Mouse (Mus musculus) thymus, postnatal 0 days (tissue): ENCODE data around the gene Ndufs6. TPM values are rescaled to one million over a fixed set of nuclear protein-coding genes. Genes with fewer than 3 reads are reported as not detected.

ENCODE experiments used
- DNase-seq: peaks from one replicate; pipeline ENCODE4 v3.0.0-alpha.2; 2015; ENCODE audit warnings: low spot score
- polyA plus RNA-seq: library from polyadenylated mRNA; unstranded; fragments of >200 nt; fragmentation: Nextera tagmentation; extraction: Ambion mirVana; gene quantifications from 2 replicates; pipeline ENCODE4 v1.2.1, GENCODE M21; 2015

The Ndufs6 gene
- 405 and 440 TPM in 2 replicates for polyA plus RNA-seq

- DNase-seq: peak; percentile 98
Measured at GRCm38 (mm10) chr13:73327827-73328698, at the start of gene Ndufs6, which contains the start of gene Mrpl36. Ndufs6 (minus strand) TSS chr13:73328542. Mrpl36 (plus strand) TSS chr13:73328513.

GRCm38 (mm10) chr13:73377637-73378036 lies 49.3 kb upstream of the Ndufs6 start:
- no peak for DNase-seq

GRCm38 (mm10) chr13:73374612-73375011 lies 46.3 kb upstream of the Ndufs6 start:
- DNase-seq: no peak

GRCm38 (mm10) chr13:73373367-73373766 lies 45.0 kb upstream of the Ndufs6 start:
- DNase-seq: no peak

- no peak for DNase-seq
Measured at GRCm38 (mm10) chr13:73357106-73357505, 28.8 kb upstream of the Ndufs6 start.

GRCm38 (mm10) chr13:73352491-73352890 lies 24.1 kb upstream of the Ndufs6 start:
- no peak for DNase-seq

GRCm38 (mm10) chr13:73351910-73352309 lies 23.6 kb upstream of the Ndufs6 start:
- DNase-seq: no peak

GRCm38 (mm10) chr13:73350741-73351140 lies 22.4 kb upstream of the Ndufs6 start:
- DNase-seq: no peak

GRCm38 (mm10) chr13:73347922-73348650 lies 19.7 kb upstream of the Ndufs6 start:
- no peak for DNase-seq

- DNase-seq: no peak
Measured at GRCm38 (mm10) chr13:73347171-73347570, 18.8 kb upstream of the Ndufs6 start.

- DNase-seq: no peak
Measured at GRCm38 (mm10) chr13:73346743-73347142, 18.4 kb upstream of the Ndufs6 start.

GRCm38 (mm10) chr13:73346131-73346530 lies 17.8 kb upstream of the Ndufs6 start:
- DNase-seq: no peak

GRCm38 (mm10) chr13:73345102-73345890 lies 17.0 kb upstream of the Ndufs6 start:
- peak; percentile 23 for DNase-seq

GRCm38 (mm10) chr13:73336753-73337152 lies 8.4 kb upstream of the Ndufs6 start:
- no peak for DNase-seq

GRCm38 (mm10) chr13:73331736-73332135 lies 3.4 kb upstream of the Ndufs6 start:
- no peak for DNase-seq

- DNase-seq: peak; percentile 89
Measured at GRCm38 (mm10) chr13:73330844-73331501, 2.6 kb upstream of the Ndufs6 start.

GRCm38 (mm10) chr13:73323406-73323805 lies 4.9 kb downstream of the Ndufs6 start:
- no peak for DNase-seq

GRCm38 (mm10) chr13:73322626-73323025 lies 5.7 kb downstream of the Ndufs6 start:
- DNase-seq: no peak

GRCm38 (mm10) chr13:73320048-73320447 lies 8.3 kb downstream of the Ndufs6 start:
- DNase-seq: no peak

- DNase-seq: peak; percentile 41
Measured at GRCm38 (mm10) chr13:73310183-73310929, 18.0 kb downstream of the Ndufs6 start.
